Mouse (Mus musculus): ENCODE data around the gene Tcf21. TPM values are rescaled to one million over a fixed set of nuclear protein-coding genes. Genes with fewer than 3 reads are reported as not detected.
A peak's percentile ranks its signal among the peaks of the same experiment; 100 is the strongest.

Tcf21 gene
- total RNA-seq (2021) = not detected
- long read RNA-seq, experiment 1 = 0 reads
- long read RNA-seq, experiment 2 = 0 reads

DNA sequence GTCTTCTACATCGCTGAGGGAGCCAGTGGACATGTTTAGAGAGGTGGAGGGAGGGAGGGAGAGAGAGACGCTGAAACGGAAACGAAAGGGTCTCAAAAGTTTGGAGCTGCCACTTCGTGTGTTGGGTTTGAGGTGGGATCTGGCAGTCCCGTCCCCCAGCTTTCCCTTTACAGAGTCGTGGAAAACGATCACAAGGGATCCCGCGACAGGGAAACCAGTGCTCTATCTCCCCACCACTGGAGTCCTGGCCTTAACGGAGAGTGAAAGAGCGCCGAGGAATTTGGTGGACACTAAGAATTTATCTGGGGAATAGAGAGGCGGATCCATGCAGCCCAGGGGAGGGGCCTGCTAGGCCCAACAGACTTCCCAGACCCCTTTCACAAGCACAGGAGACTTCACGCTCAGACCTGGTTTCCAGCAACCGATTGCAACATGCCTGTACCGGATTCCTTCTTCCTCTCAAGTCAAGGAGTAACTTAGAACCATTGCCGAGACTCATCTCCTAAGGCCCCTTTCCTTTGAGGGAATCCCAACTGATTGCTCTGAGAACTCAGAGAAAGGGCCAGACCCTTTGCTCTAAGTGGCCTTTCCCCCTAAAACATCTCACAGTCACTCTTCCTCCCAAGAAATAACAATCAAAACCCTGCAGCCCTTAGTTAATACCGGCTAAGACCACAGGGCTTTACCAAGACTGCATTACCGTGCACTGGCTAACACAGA lies at the start of gene Tcf21:
Gene Tcf21, minus strand, starts transcription at position 304 of the 720 bp plus-strand sequence.
- H3K4me3 ChIP-seq = no peak within 1 kb of the TSS

GRCm38 (mm10) chr10:22868386-22868918 lies 48.5 kb upstream of the Tcf21 start:
- H3K27ac ChIP-seq = no peak overlapping the region
- no peak overlapping the region for H3K4me3 ChIP-seq
- DNase-seq (ENCODE audit: low spot score in 2 of 2) = no peak
- TF ChIP-seq CTCF (conservative IDR thresholded peaks at IDR 0.05) = no peak

More for the DNA sequence above, at the start of gene Tcf21:
- DNase-seq (ENCODE audit: low spot score in 2 of 2) = no peak
- H3K27ac ChIP-seq = no peak within 1 kb of the TSS
- TF ChIP-seq CTCF (conservative IDR thresholded peaks at IDR 0.05) = no peak

DNA sequence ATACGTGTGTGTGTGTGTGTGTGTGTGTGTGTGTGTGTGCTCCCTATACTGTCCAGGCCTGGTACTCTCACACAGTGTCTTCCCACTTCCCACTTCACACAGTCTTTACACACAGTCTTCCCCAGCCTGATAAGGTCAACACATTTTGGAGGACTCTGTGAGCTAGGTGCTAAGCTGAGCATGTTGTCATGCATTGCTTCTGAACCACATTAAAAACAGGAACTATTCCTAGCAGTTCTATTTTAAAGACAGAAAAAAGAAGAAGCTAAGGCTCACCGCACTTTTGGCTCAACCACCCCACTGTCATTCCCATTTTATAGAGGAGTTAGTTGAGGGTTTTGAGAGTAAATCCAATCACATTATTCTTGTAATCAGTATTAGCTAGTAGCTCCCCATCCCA lies 47.2 kb upstream of the Tcf21 start:
- H3K4me3 ChIP-seq = no peak overlapping the region
- H3K27ac ChIP-seq = no peak overlapping the region
- no peak for TF ChIP-seq CTCF (conservative IDR thresholded peaks at IDR 0.05)
- no peak for DNase-seq (ENCODE audit: low spot score in 2 of 2)

GRCm38 (mm10) chr10:22858111-22858510 lies 38.1 kb upstream of the Tcf21 start:
- no peak overlapping the region for H3K4me3 ChIP-seq
- no peak for DNase-seq (ENCODE audit: low spot score in 2 of 2)
- peak; percentile 43 for TF ChIP-seq CTCF (conservative IDR thresholded peaks at IDR 0.05)
- H3K27ac ChIP-seq = no peak overlapping the region

DNA sequence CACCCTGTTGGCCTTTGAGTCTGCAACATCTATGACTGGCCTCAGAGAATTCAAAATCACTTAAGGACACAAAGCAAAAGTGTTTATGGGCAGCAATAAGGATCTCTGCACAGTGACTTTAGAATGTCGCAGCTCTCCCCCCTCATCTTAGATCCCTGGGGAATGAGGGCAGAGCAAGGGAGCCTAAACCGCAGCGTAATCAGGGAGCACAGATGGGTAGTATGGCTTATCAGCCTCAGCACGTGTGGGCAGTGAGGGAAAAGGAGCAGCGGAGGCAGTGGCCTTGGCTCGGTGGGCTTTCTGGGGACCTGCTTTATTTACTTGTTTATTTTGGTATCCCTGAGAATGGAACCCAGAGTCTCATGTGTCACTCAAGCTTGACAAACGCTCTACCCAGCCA lies 34.4 kb upstream of the Tcf21 start:
- DNase-seq (ENCODE audit: low spot score in 2 of 2) = no peak
- no peak overlapping the region for H3K4me3 ChIP-seq
- TF ChIP-seq CTCF (conservative IDR thresholded peaks at IDR 0.05) = no peak
- no peak overlapping the region for H3K27ac ChIP-seq

GRCm38 (mm10) chr10:22845351-22845750 lies 25.4 kb upstream of the Tcf21 start:
- no peak for TF ChIP-seq CTCF (conservative IDR thresholded peaks at IDR 0.05)

GRCm38 (mm10) chr10:22844731-22845130 lies 24.8 kb upstream of the Tcf21 start:
- no peak for TF ChIP-seq CTCF (conservative IDR thresholded peaks at IDR 0.05)
- Histone ChIP-seq H3K27ac (no peak overlapping the region), H3K4me3 (no peak overlapping the region)
- DNase-seq (ENCODE audit: low spot score in 2 of 2) = no peak

More at GRCm38 (mm10) chr10:22845351-22845750, 25.4 kb upstream of the Tcf21 start:
- Histone ChIP-seq H3K27ac (no peak overlapping the region), H3K4me3 (no peak overlapping the region)
- no peak for DNase-seq (ENCODE audit: low spot score in 2 of 2)

DNA sequence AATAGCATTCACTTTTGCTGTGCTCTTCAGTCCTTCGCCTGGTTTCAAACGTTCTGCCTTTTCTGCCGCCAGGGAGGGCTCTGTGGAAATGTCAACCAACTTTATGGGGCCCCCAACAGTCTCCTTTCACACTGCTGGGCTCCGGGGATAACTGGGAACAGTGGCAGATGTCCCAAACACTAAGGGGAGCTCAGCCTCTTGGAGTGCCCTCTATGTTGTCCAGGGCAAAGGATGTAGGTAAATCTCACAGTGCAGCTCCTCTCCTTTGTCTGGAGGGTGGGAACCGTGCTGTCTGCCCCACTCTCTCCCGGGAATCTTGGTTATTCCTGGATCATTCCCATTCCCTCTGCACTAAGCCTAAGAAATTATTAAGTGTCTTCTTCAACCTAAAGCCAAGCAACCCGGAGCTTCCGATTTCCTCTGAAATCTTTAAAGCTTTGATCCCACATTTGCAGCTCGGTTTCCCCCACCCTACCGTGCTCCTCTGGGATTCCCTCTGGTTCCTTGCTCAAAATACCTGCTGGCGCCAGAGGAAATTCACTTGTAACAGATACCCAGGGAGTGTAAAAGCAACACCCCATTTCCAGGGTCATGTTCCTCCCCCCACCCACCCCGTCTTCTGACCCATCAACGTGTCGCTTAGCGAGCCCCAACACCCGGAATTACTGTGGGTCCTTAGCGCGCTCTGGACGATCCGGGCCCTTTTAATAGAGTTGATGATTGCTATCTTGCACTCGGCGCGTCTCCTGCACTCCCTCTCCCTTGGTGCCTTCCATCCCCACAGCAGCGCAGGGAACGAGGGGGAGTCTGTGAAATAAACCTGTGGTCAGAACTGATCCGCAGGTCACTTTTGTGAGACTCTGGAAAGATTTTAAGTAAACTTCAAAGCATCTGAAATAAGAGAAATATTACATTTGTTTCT lies 23.7 kb upstream of the Tcf21 start:
- no peak for TF ChIP-seq CTCF (conservative IDR thresholded peaks at IDR 0.05)
- H3K27ac ChIP-seq = no peak overlapping the region
- H3K4me3 ChIP-seq = no peak overlapping the region
- no peak for DNase-seq (ENCODE audit: low spot score in 2 of 2)

DNA sequence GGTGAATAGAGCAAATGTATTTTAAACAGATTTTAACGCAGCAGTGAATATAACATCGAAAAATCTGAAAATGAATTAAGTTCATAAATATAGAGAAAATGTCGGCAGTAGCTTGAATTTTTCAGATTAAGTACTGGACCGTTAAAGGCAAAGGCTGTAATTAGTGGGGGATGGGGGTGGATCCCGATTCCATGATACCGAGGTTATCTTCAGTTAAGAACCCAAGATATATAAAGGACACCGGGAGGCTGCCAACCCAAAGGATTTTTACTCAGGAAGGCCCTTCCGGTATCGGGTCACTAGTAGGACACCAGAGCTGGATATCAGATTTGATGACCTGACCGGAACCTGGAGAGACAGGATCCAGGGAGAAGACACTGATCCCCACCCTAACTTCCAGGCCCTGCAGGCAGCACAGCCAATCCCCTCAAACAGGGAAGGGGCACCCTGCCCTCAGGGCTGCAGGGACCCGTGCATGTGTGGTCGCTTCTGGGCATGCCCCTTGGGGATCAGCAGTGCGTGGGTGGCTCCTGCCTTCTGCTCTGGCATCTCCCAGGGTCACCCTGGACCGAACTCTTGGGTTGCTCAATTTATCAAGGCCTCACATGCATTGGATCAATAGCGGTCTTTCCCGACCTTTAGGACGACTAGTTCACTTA lies 22.9 kb upstream of the Tcf21 start:
- no peak for DNase-seq (ENCODE audit: low spot score in 2 of 2)
- H3K4me3 ChIP-seq = no peak overlapping the region
- no peak overlapping the region for H3K27ac ChIP-seq
- no peak for TF ChIP-seq CTCF (conservative IDR thresholded peaks at IDR 0.05)

GRCm38 (mm10) chr10:22842113-22842512 lies 22.1 kb upstream of the Tcf21 start:
- Histone ChIP-seq H3K27ac (no peak overlapping the region), H3K4me3 (no peak overlapping the region)
- no peak for DNase-seq (ENCODE audit: low spot score in 2 of 2)
- no peak for TF ChIP-seq CTCF (conservative IDR thresholded peaks at IDR 0.05)

DNA sequence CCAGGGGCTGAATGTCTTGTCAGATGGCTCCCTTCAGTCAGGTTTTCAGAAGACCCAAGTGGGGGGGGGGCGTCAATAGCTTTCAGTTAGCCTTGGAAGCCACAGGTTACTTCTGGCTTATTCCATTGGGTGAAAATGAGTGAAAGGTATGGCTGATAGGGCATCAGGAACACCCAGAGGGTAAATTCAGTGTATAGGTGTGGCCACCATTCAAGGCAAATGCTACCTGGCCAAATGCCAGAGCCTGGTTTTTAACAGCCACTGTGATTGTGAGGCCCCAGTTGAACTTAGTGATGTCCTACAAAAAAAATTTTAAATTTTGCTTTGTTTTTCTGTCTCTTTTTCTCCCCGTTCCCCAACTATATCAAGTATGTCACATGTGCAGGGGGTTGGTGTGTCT lies 6.3 kb upstream of the Tcf21 start:
- no peak overlapping the region for H3K27ac ChIP-seq
- TF ChIP-seq CTCF (conservative IDR thresholded peaks at IDR 0.05) = no peak
- DNase-seq (ENCODE audit: low spot score in 2 of 2) = no peak
- H3K4me3 ChIP-seq = no peak overlapping the region

DNA sequence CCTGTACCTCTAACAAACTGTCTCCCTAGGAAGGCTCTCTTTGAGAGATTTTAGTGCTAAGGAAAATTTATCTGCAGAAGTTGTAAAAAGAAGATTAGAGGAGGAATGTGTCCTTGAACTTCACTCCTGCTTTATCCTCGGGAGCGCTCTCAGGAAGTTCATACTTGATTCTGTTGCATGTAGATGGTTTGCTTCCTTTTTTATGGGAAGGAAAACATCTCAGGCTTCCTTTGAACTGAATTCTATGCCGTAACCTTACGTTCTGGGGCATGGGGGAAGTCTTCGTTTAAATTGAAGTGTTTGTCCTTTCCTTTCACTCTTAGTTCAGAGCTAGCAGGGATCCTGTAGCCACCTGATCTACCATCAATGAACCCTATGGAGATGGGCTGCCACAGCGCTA lies 2.9 kb upstream of the Tcf21 start:
- no peak for DNase-seq (ENCODE audit: low spot score in 2 of 2)
- no peak for TF ChIP-seq CTCF (conservative IDR thresholded peaks at IDR 0.05)
- H3K4me3 ChIP-seq = no peak overlapping the region
- no peak overlapping the region for H3K27ac ChIP-seq

- no peak for TF ChIP-seq CTCF (conservative IDR thresholded peaks at IDR 0.05)
- no peak overlapping the region for H3K27ac ChIP-seq
- no peak for DNase-seq (ENCODE audit: low spot score in 2 of 2)
These were observed 2.5 kb upstream of the Tcf21 start for GRCm38 (mm10) chr10:22822486-22822885.

More at GRCm38 (mm10) chr10:22822486-22822885, 2.5 kb upstream of the Tcf21 start:
- H3K4me3 ChIP-seq = no peak overlapping the region

Measured in layer of hippocampus, adult 2 months (tissue).